Comparison of ENCODE assay signal across 14 mouse cellular contexts in genomic region chr15:13193076-13193475, GRCm38 (mm10). TPM values are rescaled to one million over a fixed set of nuclear protein-coding genes. Genes with fewer than 3 reads are reported as not detected.
A peak's percentile ranks its signal among the peaks of the same experiment; 100 is the strongest.
DNase-seq lines count a peak whose midpoint lies in the region; ATAC-seq and TF ChIP-seq lines count a peak whose summit lies in the region.
"Had no signal": no experiment of that assay in that cellular context is flagged by ENCODE, and none has a peak within 500 bp of the region (broad histone marks: within the 10 kb centered on the region; RNA-seq: fewer than 3 reads in every experiment).

No protein-coding gene starts in this region.

- no peaks in the 10 kb centered on the region for H3K4me1 ChIP-seq in hindbrain, embryonic 11.5 days (replicated peaks; ENCODE audit: control insufficient read depth, insufficient read depth, low read length)
- no peaks in the 10 kb centered on the region for H3K4me1 ChIP-seq in hindbrain, embryonic 12.5 days
- H3K4me1 ChIP-seq in midbrain, postnatal 0 days (ENCODE audit: insufficient read depth, low read length): no peaks in the 10 kb centered on the region
- H3K4me1 ChIP-seq in midbrain, embryonic 13.5 days (replicated peaks): no peaks in the 10 kb centered on the region
- H3K4me1 ChIP-seq: embryonic facial prominence, embryonic 15.5 days; limb, embryonic 13.5 days had no signal

- ATAC-seq in hindbrain, embryonic 11.5 days (ENCODE audit: low FRiP score): peak; percentile 56
- no peak; the same call in 1 of the 2 replicates for ATAC-seq in hindbrain, embryonic 12.5 days (ENCODE audit: low FRiP score)
- ATAC-seq in midbrain, postnatal 0 days (ENCODE audit: low FRiP score): no peak
- no peak for ATAC-seq in midbrain, embryonic 13.5 days
- no peak for ATAC-seq in granulocyte monocyte progenitor cell, adult 5-6 weeks (replicated peaks; ENCODE audit: poor library complexity, severe bottlenecking)

- H3K9ac ChIP-seq in hindbrain, embryonic 11.5 days (ENCODE audit: low read depth, low read length): no peak overlapping the region
- no peak overlapping the region for H3K9ac ChIP-seq in hindbrain, embryonic 12.5 days
- no peak overlapping the region for H3K9ac ChIP-seq in midbrain, postnatal 0 days (replicated peaks; ENCODE audit: low read length, poor library complexity, severe bottlenecking)
- H3K9ac ChIP-seq in midbrain, embryonic 13.5 days (replicated peaks): no peak overlapping the region
- H3K9ac ChIP-seq: embryonic facial prominence, embryonic 15.5 days; limb, embryonic 13.5 days; liver, embryonic 14.5 days had no signal

- WGBS in hindbrain, embryonic 11.5 days: 38% methylated on average over 11 of the region's 11 CpGs
- 37% methylated on average over 11 of the region's 11 CpGs for whole genome bisulfite sequencing in hindbrain, embryonic 12.5 days
- 77% methylated on average over 11 of the region's 11 CpGs for WGBS in midbrain, postnatal 0 days
- WGBS in midbrain, embryonic 13.5 days: 69% methylated on average over 11 of the region's 11 CpGs

- H3K27ac ChIP-seq in hindbrain, embryonic 11.5 days (ENCODE audit: low read depth, low read length): no peak overlapping the region
- no peak overlapping the region for H3K27ac ChIP-seq in hindbrain, embryonic 12.5 days
- no peak overlapping the region for H3K27ac ChIP-seq in midbrain, postnatal 0 days (ENCODE audit: low read depth, low read length)
- H3K27ac ChIP-seq in midbrain, embryonic 13.5 days: no peak overlapping the region
- H3K27ac ChIP-seq: embryonic facial prominence, embryonic 15.5 days; forebrain, embryonic 10.5 days; limb, embryonic 13.5 days; liver, embryonic 14.5 days had no signal

- no peaks in the 10 kb centered on the region for H3K9me3 ChIP-seq in hindbrain, embryonic 11.5 days (ENCODE audit: control insufficient read depth, low read length)
- H3K9me3 ChIP-seq in hindbrain, embryonic 12.5 days (replicated peaks): no peaks in the 10 kb centered on the region; the same call in 1 of the 2 replicates
- H3K9me3 ChIP-seq in midbrain, postnatal 0 days (ENCODE audit: low read length): no peaks in the 10 kb centered on the region
- no peaks in the 10 kb centered on the region for H3K9me3 ChIP-seq in midbrain, embryonic 13.5 days
- H3K9me3 ChIP-seq: embryonic facial prominence, embryonic 15.5 days; forebrain, embryonic 10.5 days; limb, embryonic 13.5 days had no signal

- no peak for DNase-seq in hindbrain, embryonic 11.5 days (ENCODE audit: low spot score)
- DNase-seq in midbrain, postnatal 0 days (ENCODE audit: low spot score): peak; percentile 51
- DNase-seq in embryo, embryonic 11 days: peak; percentile 56
- no peak for DNase-seq in right cerebral cortex, postnatal 14 days
- DNase-seq: kidney, postnatal 10 days; thymus, adult 18-20 months had no signal

- no peak for TF ChIP-seq CTCF in midbrain, postnatal 0 days (IDR thresholded peaks at IDR 0.05)

- no peaks in the 10 kb centered on the region for H3K36me3 ChIP-seq in hindbrain, embryonic 11.5 days (ENCODE audit: control insufficient read depth, insufficient read depth, low read length)
- no peaks in the 10 kb centered on the region for H3K36me3 ChIP-seq in hindbrain, embryonic 12.5 days
- no peaks in the 10 kb centered on the region for H3K36me3 ChIP-seq in midbrain, postnatal 0 days (ENCODE audit: insufficient read depth, low read length)
- H3K36me3 ChIP-seq in midbrain, embryonic 13.5 days: no peaks in the 10 kb centered on the region
- H3K36me3 ChIP-seq: embryonic facial prominence, embryonic 15.5 days; forebrain, embryonic 10.5 days; limb, embryonic 13.5 days had no signal

- H3K4me3 ChIP-seq in hindbrain, embryonic 11.5 days (ENCODE audit: low read depth, low read length): no peak overlapping the region
- no peak overlapping the region for H3K4me3 ChIP-seq in hindbrain, embryonic 12.5 days
- no peak overlapping the region for H3K4me3 ChIP-seq in midbrain, postnatal 0 days (ENCODE audit: low read depth, low read length)
- no peak overlapping the region for H3K4me3 ChIP-seq in midbrain, embryonic 13.5 days (replicated peaks)
- H3K4me3 ChIP-seq: embryonic facial prominence, embryonic 15.5 days; forebrain, embryonic 10.5 days; limb, embryonic 13.5 days had no signal

- no peak overlapping the region for H3K4me2 ChIP-seq in hindbrain, embryonic 11.5 days (replicated peaks; ENCODE audit: low read depth, low read length)
- no peak overlapping the region for H3K4me2 ChIP-seq in hindbrain, embryonic 12.5 days (replicated peaks)
- H3K4me2 ChIP-seq in midbrain, postnatal 0 days (ENCODE audit: low read depth, low read length, poor library complexity, severe bottlenecking): no peak overlapping the region
- H3K4me2 ChIP-seq in midbrain, embryonic 13.5 days (replicated peaks): no peak overlapping the region
- H3K4me2 ChIP-seq: embryonic facial prominence, embryonic 15.5 days; limb, embryonic 13.5 days had no signal

- no peaks in the 10 kb centered on the region for H3K27me3 ChIP-seq in hindbrain, embryonic 11.5 days (ENCODE audit: control insufficient read depth, insufficient read depth, low read length)
- H3K27me3 ChIP-seq in hindbrain, embryonic 12.5 days: no peaks in the 10 kb centered on the region
- no peaks in the 10 kb centered on the region for H3K27me3 ChIP-seq in midbrain, postnatal 0 days (ENCODE audit: insufficient read depth, low read length)
- no peaks in the 10 kb centered on the region for H3K27me3 ChIP-seq in midbrain, embryonic 13.5 days
- H3K27me3 ChIP-seq: embryonic facial prominence, embryonic 15.5 days; limb, embryonic 13.5 days had no signal

RNA-seq across cellular contexts. Expression of gene Cdh6, which starts 19.6 kb away (rescaled TPM):
- polyA plus RNA-seq in hindbrain, embryonic 11.5 days (2014; fragmentation: Nextera tagmentation; extraction: Ambion mirVana): 10.4 and 12.7 TPM in 2 replicates
- 13.6 and 13.8 TPM in 2 replicates for polyA plus RNA-seq in hindbrain, embryonic 12.5 days (2016; fragmentation: Nextera tagmentation; extraction: Ambion mirVana)
- 20.1 and 23.2 TPM in 2 replicates for total RNA-seq in midbrain, postnatal 0 days (2014; rRNA removed)
- polyA plus RNA-seq in midbrain, postnatal 0 days (2015; fragmentation: Nextera tagmentation; extraction: Ambion mirVana): 18.0 and 18.1 TPM in 2 replicates
- 8.7 and 10.2 TPM in 2 replicates for polyA plus RNA-seq in midbrain, embryonic 13.5 days (2015; fragmentation: Nextera tagmentation; extraction: Ambion mirVana)
- total RNA-seq in granulocyte monocyte progenitor cell, adult 5-6 weeks (2014; fragmentation: Nextera tagmentation): not detected in 2 replicates
- total RNA-seq in granulocyte monocyte progenitor cell, adult 5-6 weeks (2017): not detected in 2 replicates
- total RNA-seq: common myeloid progenitor, adult 5-6 weeks had no signal

Comparison
In these comparisons a context has a peak if more than half of its experiments do, and no peak if none do; other contexts are left out.
1. DNase-seq: peak in midbrain, postnatal 0 days (single experiment) and embryo, embryonic 11 days (single experiment); none in hindbrain, embryonic 11.5 days (single experiment) and right cerebral cortex, postnatal 14 days (single experiment).